9 mouse cellular contexts compared by ENCODE assay signal in genomic region chr19:4559011-4559410, GRCm38 (mm10). TPM values are rescaled to one million over a fixed set of nuclear protein-coding genes. Genes with fewer than 3 reads are reported as not detected.
DNase-seq lines count a peak whose midpoint lies in the region; ATAC-seq and TF ChIP-seq lines count a peak whose summit lies in the region.
"Had no signal": no experiment of that assay in that cellular context is flagged by ENCODE, and none has a peak within 500 bp of the region (broad histone marks: within the 10 kb centered on the region; RNA-seq: fewer than 3 reads in every experiment).

No protein-coding gene starts in this region.

- no peak for DNase-seq in heart, embryonic 10.5 days (ENCODE audit: low spot score)
- no peak for DNase-seq in heart, adult 8-10 months (ENCODE audit: low spot score)
- no peak for DNase-seq in MEL (ENCODE audit: low read depth, low spot score)
- DNase-seq in hindbrain, embryonic 11.5 days (ENCODE audit: low spot score) = no peak
- DNase-seq in thymus, postnatal 10 days (ENCODE audit: low spot score in 2 of 2) = no peak
- no peak for DNase-seq in right cerebral cortex, postnatal 14 days
- DNase-seq in urinary bladder, adult 18-20 months (ENCODE audit: low spot score in 2 of 2) = no peak

- H3K27me3 ChIP-seq in heart, embryonic 10.5 days (ENCODE audit: insufficient read depth, poor library complexity, severe bottlenecking) = no peaks in the 10 kb centered on the region
- no peaks in the 10 kb centered on the region for H3K27me3 ChIP-seq in MEL (ENCODE audit: control insufficient read depth in 1 of 2, insufficient read depth in 2 of 2, low read length in 2 of 2)
- H3K27me3 ChIP-seq in hindbrain, embryonic 11.5 days (ENCODE audit: control insufficient read depth, insufficient read depth, low read length) = no peaks in the 10 kb centered on the region
- no peaks in the 10 kb centered on the region for H3K27me3 ChIP-seq in liver, embryonic 16.5 days (ENCODE audit: control insufficient read depth, insufficient read depth, low read depth, low read length)

- ATAC-seq in hindbrain, embryonic 11.5 days (ENCODE audit: low FRiP score) = no peak
- peak; percentile 63 for ATAC-seq in liver, embryonic 16.5 days (ENCODE audit: low read depth)
- ATAC-seq: inflammation-experienced regulatory T-cells, adult 6 months had no signal

- H3K4me1 ChIP-seq in heart, embryonic 10.5 days = peaks cover 29% of the 10 kb centered on the region
- H3K4me1 ChIP-seq in MEL (ENCODE audit: control insufficient read depth in 1 of 2, insufficient read depth in 2 of 2, low read length in 2 of 2) = peaks cover 20 to 23% of the 10 kb centered on the region in 2 experiments
- H3K4me1 ChIP-seq in hindbrain, embryonic 11.5 days (replicated peaks; ENCODE audit: control insufficient read depth, insufficient read depth, low read length) = peaks cover 2% of the 10 kb centered on the region; the same call in 1 of the 2 replicates
- peaks cover 71% of the 10 kb centered on the region for H3K4me1 ChIP-seq in liver, embryonic 16.5 days (ENCODE audit: control insufficient read depth, low read depth, low read length)

- H3K36me3 ChIP-seq in heart, embryonic 10.5 days = no peaks in the 10 kb centered on the region
- peaks cover 0 to 18% of the 10 kb centered on the region in 2 experiments; a peak in 2 of 4 replicates for H3K36me3 ChIP-seq in MEL (ENCODE audit: control insufficient read depth in 1 of 2, insufficient read depth in 2 of 2, low read length in 2 of 2)
- H3K36me3 ChIP-seq in hindbrain, embryonic 11.5 days (ENCODE audit: control insufficient read depth, insufficient read depth, low read length) = no peaks in the 10 kb centered on the region
- no peaks in the 10 kb centered on the region for H3K36me3 ChIP-seq in liver, embryonic 16.5 days (ENCODE audit: control insufficient read depth, insufficient read depth)

- no peak for TF ChIP-seq RAD21 in MEL (IDR thresholded peaks at IDR 0.05; ENCODE audit: low read depth, low read length)

- peak; percentile 7 to 31; a peak in 1 of 4 replicates for TF ChIP-seq EP300 in MEL (IDR thresholded peaks at IDR 0.05; ENCODE audit: low read depth in 1 of 2, low read length in 2 of 2)

- peak overlapping the region; percentile 44 for H3K27ac ChIP-seq in heart, embryonic 10.5 days
- peak overlapping the region; percentile 85 for H3K27ac ChIP-seq in MEL (ENCODE audit: control insufficient read depth, low read depth, low read length)
- peak overlapping the region; percentile 30; the same call in 1 of the 2 replicates for H3K27ac ChIP-seq in hindbrain, embryonic 11.5 days (ENCODE audit: low read depth, low read length)
- peak overlapping the region; percentile 99 for H3K27ac ChIP-seq in liver, embryonic 16.5 days (ENCODE audit: low read length)

- no peak overlapping the region for H3K4me2 ChIP-seq in hindbrain, embryonic 11.5 days (replicated peaks; ENCODE audit: low read depth, low read length)
- H3K4me2 ChIP-seq in liver, embryonic 16.5 days (ENCODE audit: low read depth, low read length) = peak overlapping the region; percentile 56

- H3K9me3 ChIP-seq in heart, embryonic 10.5 days = no peaks in the 10 kb centered on the region
- no peaks in the 10 kb centered on the region for H3K9me3 ChIP-seq in MEL (replicated peaks; ENCODE audit: insufficient read depth, low read length)
- H3K9me3 ChIP-seq in hindbrain, embryonic 11.5 days (ENCODE audit: control insufficient read depth, low read length) = no peaks in the 10 kb centered on the region
- H3K9me3 ChIP-seq in liver, embryonic 16.5 days (replicated peaks; ENCODE audit: control insufficient read depth, low read length) = no peaks in the 10 kb centered on the region

- no peak for TF ChIP-seq CTCF in MEL (IDR thresholded peaks at IDR 0.05 in 2 of 3, conservative IDR thresholded peaks at IDR 0.05 in 1 of 3; ENCODE audit: control insufficient read depth in 1 of 3, insufficient read depth in 1 of 3, low read depth in 2 of 3, low read length in 3 of 3, poor library complexity in 1 of 3, severe bottlenecking in 1 of 3)

- H3K79me2 ChIP-seq in MEL (ENCODE audit: control insufficient read depth, insufficient read depth, low read length, poor library complexity) = no peaks in the 10 kb centered on the region

- H3K9ac ChIP-seq in MEL (ENCODE audit: control insufficient read depth, low read depth, low read length, poor library complexity, severe bottlenecking) = peak overlapping the region; percentile 30
- no peak overlapping the region for H3K9ac ChIP-seq in hindbrain, embryonic 11.5 days (ENCODE audit: low read depth, low read length)
- H3K9ac ChIP-seq in liver, embryonic 16.5 days (ENCODE audit: low read depth, low read length) = peak overlapping the region; percentile 67

- 44% methylated on average over 3 of the region's 3 CpGs for WGBS in heart, embryonic 10.5 days
- WGBS in hindbrain, embryonic 11.5 days = 53% methylated on average over 3 of the region's 3 CpGs
- WGBS in liver, embryonic 16.5 days (ENCODE audit: insufficient replicate concordance) = 18% methylated on average over 3 of the region's 3 CpGs

- TF ChIP-seq POLR2A in MEL (IDR thresholded peaks at IDR 0.05; ENCODE audit: control insufficient read depth in 1 of 2, insufficient read depth in 1 of 2, low read depth in 1 of 2, low read length in 2 of 2, poor library complexity in 1 of 2) = no peak

- peak overlapping the region; percentile 22; the same call in 1 of the 2 replicates for H3K4me3 ChIP-seq in heart, embryonic 10.5 days
- peak overlapping the region in 1 of 2 experiments; percentile 59; a peak in 3 of 4 replicates for H3K4me3 ChIP-seq in MEL (ENCODE audit: control insufficient read depth in 1 of 2, insufficient read depth in 1 of 2, low read depth in 2 of 2, low read length in 2 of 2)
- no peak overlapping the region for H3K4me3 ChIP-seq in hindbrain, embryonic 11.5 days (ENCODE audit: low read depth, low read length)
- peak overlapping the region; percentile 40 for H3K4me3 ChIP-seq in liver, embryonic 16.5 days (ENCODE audit: low read depth, low read length)

TF ChIP-seq in MEL, 35 proteins besides CTCF, POLR2A, EP300 and RAD21:
- peak; percentile 12; the same call in 1 of the 2 replicates for TF ChIP-seq NELFE (IDR thresholded peaks at IDR 0.05; ENCODE audit: low read depth, low read length)
- TF ChIP-seq POLR2AphosphoS2 (IDR thresholded peaks at IDR 0.05; ENCODE audit: low read length) = no peak
- no peak for TF ChIP-seq HCFC1 (IDR thresholded peaks at IDR 0.05; ENCODE audit: low read depth, low read length)
- TF ChIP-seq MYB (IDR thresholded peaks at IDR 0.05; ENCODE audit: low read depth, low read length) = no peak
- no peak for TF ChIP-seq GATA1 (IDR thresholded peaks at IDR 0.05; ENCODE audit: low read depth, low read length)
- no peak for TF ChIP-seq GABPA (IDR thresholded peaks at IDR 0.05; ENCODE audit: low read depth, low read length)
- no peak for TF ChIP-seq ZNF384 (IDR thresholded peaks at IDR 0.05; ENCODE audit: low read depth, low read length)
- TF ChIP-seq MAX (IDR thresholded peaks at IDR 0.05; ENCODE audit: low read length) = 0 out of 2 replicates have a peak, but pooled peaks have one; percentile 24
- TF ChIP-seq ELF1 (IDR thresholded peaks at IDR 0.05; ENCODE audit: low read depth, low read length) = peak; percentile 51; the same call in 1 of the 2 replicates

RNA-seq across cellular contexts. Expression of gene Pcx, which starts 48.7 kb away (rescaled TPM):
- polyA plus RNA-seq in heart, embryonic 10.5 days (2016; fragmentation: Nextera tagmentation; extraction: Ambion mirVana) = 21.4 and 25.3 TPM in 2 replicates
- total RNA-seq in heart, adult 8-10 months (2022) = 10 to 100 TPM; 38.8 to 58.2 (median 43.9) TPM
- 5.9 and 7.2 TPM in 2 replicates for total RNA-seq in MEL (2012; rRNA removed)
- 1 to 10 TPM in 1 of 2 experiments, not detected in 1; 7.9 TPM for polyA plus RNA-seq in MEL (2012; ENCODE audit: insufficient read depth in 1 of 2, insufficient read length in 2 of 2, low read depth in 1 of 2, low replicate concordance in 2 of 2, missing spikeins in 1 of 2)
- polyA plus RNA-seq in hindbrain, embryonic 11.5 days (2014; fragmentation: Nextera tagmentation; extraction: Ambion mirVana) = 11.8 and 13.4 TPM in 2 replicates
- 88.7 and 118 TPM in 2 replicates for polyA plus RNA-seq in liver, embryonic 16.5 days (2015; fragmentation: Nextera tagmentation; extraction: Ambion mirVana)

RNA-seq across cellular contexts. Expression of gene Lrfn4, which starts 56.5 kb away (rescaled TPM):
- 4.4 and 7.2 TPM in 2 replicates for polyA plus RNA-seq in heart, embryonic 10.5 days (2016; fragmentation: Nextera tagmentation; extraction: Ambion mirVana)
- total RNA-seq in heart, adult 8-10 months (2022) = 1 to 10 TPM; 5.7 to 7.8 (median 7.1) TPM
- 11.5 and 14.0 TPM in 2 replicates for total RNA-seq in MEL (2012; rRNA removed)
- 10 to 100 TPM in 1 of 2 experiments, not detected in 1; 17.5 TPM for polyA plus RNA-seq in MEL (2012; ENCODE audit: insufficient read depth in 1 of 2, insufficient read length in 2 of 2, low read depth in 1 of 2, low replicate concordance in 2 of 2, missing spikeins in 1 of 2)
- polyA plus RNA-seq in hindbrain, embryonic 11.5 days (2014; fragmentation: Nextera tagmentation; extraction: Ambion mirVana) = 7.7 and 9.0 TPM in 2 replicates
- polyA plus RNA-seq in liver, embryonic 16.5 days (2015; fragmentation: Nextera tagmentation; extraction: Ambion mirVana) = 0.23 and 0.28 TPM in 2 replicates

Comparison
In these comparisons a context has a peak if more than half of its experiments do, and no peak if none do; other contexts are left out.
1. H3K27ac ChIP-seq: peak in every context shown above with its lines; median percentile 99 in liver, embryonic 16.5 days; 85 in MEL; 44 in heart, embryonic 10.5 days; 30 in hindbrain, embryonic 11.5 days.